Mouse (Mus musculus) brain, embryonic 14.5 days (tissue): ENCODE data around the gene Cdnf.

Source experiments
- CTCF ChIP-seq: fragments of 200-500 bp; IDR thresholded peaks from 2 replicates; pipeline ENCODE4 v1.5.1; 2012; ENCODE audit warnings: inconsistent platforms, mild to moderate bottlenecking, moderate library complexity, borderline replicate concordance; ENCODE audit not compliant: insufficient read depth, insufficient read length; ENCODE audit errors: extremely low read depth
- POLR2A ChIP-seq: fragments of 200-500 bp; IDR thresholded peaks from 2 replicates; pipeline ENCODE4 v1.6.1; 2012; ENCODE audit warnings: mild to moderate bottlenecking, inconsistent platforms, borderline replicate concordance; ENCODE audit not compliant: poor library complexity, insufficient read depth, insufficient read length, severe bottlenecking; ENCODE audit errors: extremely low read depth

- TF ChIP-seq POLR2A: no peak
- no peak for TF ChIP-seq CTCF
Observed at GRCm38 (mm10) chr2:3493833-3494409, 18.9 kb upstream of the Cdnf start.
